Mouse (Mus musculus): Measurements from ENCODE around the gene Cbr2.
"Not testable (repeated sequence)": the region's sequence is repeated elsewhere in the genome, so short reads cannot be mapped to it uniquely, and the experiment has no call there.

Cbr2 gene

DNA sequence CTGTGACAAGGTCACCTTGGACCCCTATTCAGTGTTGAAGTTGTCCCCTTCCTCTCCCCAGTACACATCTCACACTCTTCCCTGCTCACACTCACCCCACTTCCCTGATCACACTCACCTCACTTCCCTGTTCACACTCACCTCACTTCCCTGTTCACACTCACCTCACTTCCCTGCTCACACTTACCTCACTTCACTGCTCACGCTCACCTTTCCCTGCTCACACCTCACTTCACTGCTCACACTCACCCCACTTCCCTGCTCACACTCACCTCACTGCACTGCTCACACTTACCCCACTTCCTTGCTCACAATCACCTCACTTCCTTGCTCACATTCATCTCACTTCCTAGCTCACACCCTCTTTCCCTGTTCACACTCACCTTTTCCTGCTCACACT, 519 bp downstream of the Cbr2 start:
- DNase-seq (ENCODE audit: low spot score) = no peak

- no peak for DNase-seq (ENCODE audit: low spot score)
These were observed 1.5 kb downstream of the Cbr2 start for GRCm38 (mm10) chr11:120730331-120730870.

GRCm38 (mm10) chr11:120729432-120730050, 2.4 kb downstream of the Cbr2 start:
- not testable (repeated sequence) for DNase-seq (ENCODE audit: low spot score)

DNA sequence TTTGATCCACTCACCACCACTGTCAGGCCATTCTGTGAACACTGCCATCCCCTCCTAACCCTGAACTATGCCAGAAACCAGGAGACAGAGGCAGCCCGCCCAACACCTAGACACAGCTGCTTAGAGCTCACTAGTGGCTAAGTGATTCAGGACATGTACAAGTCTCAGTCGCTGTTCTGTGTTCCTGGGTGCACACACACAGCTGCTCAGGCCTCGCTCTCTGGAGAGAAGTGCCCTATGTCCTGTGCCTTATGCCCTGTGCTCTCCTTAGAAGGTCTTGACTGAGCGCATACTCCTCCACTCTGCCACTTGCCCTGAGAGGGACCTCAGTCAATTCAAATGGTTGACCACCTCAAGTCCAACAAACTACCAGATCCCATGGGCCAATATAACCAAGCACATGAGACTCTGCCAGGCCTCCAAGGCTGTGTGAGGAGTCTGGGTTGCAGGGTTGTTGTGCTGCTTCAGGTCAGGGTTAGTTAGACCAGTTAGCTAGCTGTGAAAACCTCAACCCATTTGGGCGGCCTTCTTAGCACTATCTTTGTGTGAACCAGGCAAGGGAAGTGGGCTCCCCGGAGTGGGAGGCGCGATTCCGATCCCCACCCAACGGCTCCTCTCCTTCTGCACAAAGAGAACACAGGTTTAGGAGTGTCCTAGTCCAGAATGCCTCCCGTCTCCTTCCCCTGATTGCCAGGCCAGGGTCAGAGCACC, 3.2 kb downstream of the Cbr2 start:
- DNase-seq (ENCODE audit: low spot score) = no peak

DNA sequence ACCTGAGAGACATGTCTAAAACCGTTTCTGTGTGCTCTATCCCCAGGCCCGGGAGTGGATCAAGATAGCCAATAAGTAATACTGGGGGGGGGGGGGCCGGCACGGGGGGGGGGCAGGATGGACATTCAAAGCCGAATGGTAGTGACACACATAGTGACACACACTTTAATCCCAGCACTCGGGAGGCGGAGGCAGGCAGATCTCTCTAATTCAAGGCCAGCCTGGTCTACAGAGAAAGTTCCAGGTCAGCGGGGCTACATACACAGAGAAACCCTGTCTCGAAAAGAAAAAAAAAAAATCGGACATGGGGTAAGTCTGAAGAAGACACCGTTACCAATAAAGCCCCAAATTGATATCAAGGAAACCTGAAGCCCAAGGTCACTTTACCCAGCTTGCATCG, 4.3 kb downstream of the Cbr2 start:
- no peak for DNase-seq (ENCODE audit: low spot score)

- DNase-seq (ENCODE audit: low spot score) = no peak
These were observed 4.8 kb downstream of the Cbr2 start, which contains the start of gene Dcxr for GRCm38 (mm10) chr11:120727169-120727527. TSS of gene Dcxr (minus strand) at chr11:120727281.

- no peak for DNase-seq (ENCODE audit: low spot score)
These were observed 5.4 kb downstream of the Cbr2 start for GRCm38 (mm10) chr11:120726243-120727168.

- DNase-seq (ENCODE audit: low spot score) = no peak
These were observed 8.4 kb downstream of the Cbr2 start for GRCm38 (mm10) chr11:120723509-120723908.

DNA sequence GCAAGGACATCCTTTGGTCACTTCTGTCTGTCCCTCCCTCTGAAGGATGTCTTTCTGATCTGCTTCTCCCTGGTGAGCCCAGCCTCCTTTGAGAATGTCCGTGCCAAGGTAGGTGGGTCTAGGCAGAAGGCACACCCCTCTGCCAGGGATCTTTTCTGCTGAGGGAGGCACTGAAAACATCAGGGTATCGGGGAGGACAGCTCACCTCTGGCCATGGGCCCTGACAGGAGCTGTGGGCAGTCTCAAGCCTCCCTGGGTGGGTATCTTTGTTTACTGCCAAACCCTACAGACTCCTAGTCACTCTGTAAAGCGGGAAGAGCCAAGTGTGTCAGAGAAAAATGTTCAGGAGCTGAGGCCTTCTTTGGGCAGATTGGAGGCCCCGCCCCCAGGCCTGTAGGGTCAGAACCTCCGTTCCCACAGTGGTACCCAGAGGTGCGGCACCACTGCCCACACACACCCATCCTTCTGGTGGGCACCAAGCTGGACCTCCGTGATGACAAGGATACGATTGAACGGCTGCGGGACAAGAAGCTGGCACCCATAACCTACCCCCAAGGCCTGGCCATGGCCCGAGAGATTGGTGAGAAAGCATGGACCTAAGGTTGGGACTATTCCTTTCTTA, 9.0 kb downstream of the Cbr2 start:
- no peak for DNase-seq (ENCODE audit: low spot score)

- no peak for DNase-seq (ENCODE audit: low spot score)
These were observed 9.8 kb downstream of the Cbr2 start for GRCm38 (mm10) chr11:120722067-120722630.

DNA sequence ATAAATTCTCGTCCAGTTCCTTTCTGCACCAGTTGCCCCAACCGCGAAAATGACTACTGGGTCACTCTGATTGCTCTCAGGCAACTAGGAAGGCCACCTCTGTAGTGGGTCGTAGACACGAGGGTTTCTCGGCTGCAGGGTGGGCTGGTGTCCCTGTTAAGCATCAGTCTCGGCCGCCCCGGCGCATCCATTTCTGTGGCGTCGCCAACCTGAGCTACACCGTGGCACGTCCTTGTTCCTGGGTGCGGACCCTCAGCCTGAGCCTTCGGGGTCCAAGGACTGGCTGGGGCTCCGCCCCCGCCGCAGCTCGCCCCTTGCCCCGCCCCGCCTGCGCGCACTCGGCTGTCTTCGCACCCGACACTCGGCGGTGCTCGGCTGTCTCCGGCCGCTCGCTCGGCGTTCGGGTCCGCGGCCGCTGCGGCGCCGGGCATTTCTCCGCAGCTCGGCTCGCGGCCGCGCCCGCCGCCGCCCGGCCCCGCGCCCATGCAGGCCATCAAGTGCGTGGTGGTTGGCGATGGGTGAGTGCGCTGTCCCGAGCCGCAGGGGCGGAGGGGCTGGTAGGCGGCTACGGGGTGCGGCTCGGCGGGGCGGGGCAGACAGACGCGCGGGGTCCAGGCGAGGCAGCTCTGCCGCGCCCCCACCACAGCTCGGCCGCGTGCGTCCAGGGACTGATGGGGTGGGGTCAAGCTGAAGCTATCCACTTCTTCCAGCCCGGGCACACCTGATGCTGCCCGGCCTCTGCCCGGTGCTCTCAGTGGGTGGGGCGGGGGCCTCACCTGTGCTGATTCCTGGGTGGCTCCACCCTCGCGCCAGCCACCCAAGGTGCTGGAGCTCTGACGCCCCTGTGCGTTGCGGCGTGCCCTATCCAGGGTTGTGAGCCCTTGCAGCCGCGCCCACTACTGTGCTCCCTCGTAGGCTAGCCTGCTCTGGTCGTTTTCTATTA, 10.5 kb downstream of the Cbr2 start, which contains the start of gene Rac3:
Gene Rac3 (plus strand): TSS at position 347 of the 943 bp plus-strand sequence.
- no peak for DNase-seq (ENCODE audit: low spot score)

- peak; percentile 77 for DNase-seq (ENCODE audit: low spot score)
These were observed 11.5 kb downstream of the Cbr2 start for GRCm38 (mm10) chr11:120720450-120720849.

DNA sequence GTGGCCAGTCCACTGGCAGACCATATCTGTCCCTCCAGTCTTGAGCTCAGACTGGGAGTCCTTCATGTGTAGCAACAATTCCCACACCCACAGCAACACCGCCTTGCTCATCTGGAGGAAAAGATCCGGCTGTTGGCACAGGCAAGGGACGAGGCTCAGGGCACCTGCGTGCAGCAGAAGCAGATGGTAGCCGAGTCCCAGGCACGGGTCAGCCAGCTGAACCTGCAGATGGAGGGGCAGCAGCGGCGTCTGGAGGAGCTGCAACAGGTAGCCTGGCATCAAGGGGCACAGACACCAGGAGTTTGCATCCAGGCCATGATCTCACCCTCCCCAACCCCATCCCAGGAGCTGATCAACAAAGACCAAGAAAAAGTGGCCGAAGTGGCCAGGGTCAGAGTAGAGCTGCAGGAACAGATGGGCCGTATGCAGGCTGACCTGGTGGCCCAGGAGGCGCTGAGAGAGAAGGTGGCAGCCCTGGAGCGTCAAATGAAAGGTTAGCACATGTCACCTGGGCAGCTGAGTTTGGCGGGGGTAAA, 12.0 kb downstream of the Cbr2 start:
- no peak for DNase-seq (ENCODE audit: low spot score)

DNA sequence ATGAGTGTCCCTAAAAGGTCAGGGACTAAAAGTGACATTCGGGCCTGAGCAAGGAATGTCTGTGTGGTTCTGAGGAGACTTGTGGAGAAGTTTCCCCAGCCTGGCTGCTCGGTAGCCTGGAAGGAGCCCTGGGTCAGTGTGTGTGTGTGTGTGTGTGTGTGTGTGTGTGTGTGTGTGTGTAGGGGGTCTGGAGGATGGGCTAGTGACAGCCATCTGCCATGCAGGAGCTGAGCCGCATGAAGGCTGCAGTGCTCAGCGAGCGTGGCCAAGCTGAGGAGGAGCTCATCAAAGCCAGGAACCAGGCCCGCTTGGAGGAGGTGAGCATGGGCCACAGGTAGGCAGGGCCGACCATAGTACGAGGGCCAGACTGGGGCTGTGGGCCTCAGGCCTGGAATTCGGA, 12.7 kb downstream of the Cbr2 start:
- DNase-seq (ENCODE audit: low spot score) = no peak

GRCm38 (mm10) chr11:120715131-120715530, 16.8 kb downstream of the Cbr2 start:
- no peak for DNase-seq (ENCODE audit: low spot score)

GRCm38 (mm10) chr11:120714546-120714945, 17.4 kb downstream of the Cbr2 start:
- no peak for DNase-seq (ENCODE audit: low spot score)

DNA sequence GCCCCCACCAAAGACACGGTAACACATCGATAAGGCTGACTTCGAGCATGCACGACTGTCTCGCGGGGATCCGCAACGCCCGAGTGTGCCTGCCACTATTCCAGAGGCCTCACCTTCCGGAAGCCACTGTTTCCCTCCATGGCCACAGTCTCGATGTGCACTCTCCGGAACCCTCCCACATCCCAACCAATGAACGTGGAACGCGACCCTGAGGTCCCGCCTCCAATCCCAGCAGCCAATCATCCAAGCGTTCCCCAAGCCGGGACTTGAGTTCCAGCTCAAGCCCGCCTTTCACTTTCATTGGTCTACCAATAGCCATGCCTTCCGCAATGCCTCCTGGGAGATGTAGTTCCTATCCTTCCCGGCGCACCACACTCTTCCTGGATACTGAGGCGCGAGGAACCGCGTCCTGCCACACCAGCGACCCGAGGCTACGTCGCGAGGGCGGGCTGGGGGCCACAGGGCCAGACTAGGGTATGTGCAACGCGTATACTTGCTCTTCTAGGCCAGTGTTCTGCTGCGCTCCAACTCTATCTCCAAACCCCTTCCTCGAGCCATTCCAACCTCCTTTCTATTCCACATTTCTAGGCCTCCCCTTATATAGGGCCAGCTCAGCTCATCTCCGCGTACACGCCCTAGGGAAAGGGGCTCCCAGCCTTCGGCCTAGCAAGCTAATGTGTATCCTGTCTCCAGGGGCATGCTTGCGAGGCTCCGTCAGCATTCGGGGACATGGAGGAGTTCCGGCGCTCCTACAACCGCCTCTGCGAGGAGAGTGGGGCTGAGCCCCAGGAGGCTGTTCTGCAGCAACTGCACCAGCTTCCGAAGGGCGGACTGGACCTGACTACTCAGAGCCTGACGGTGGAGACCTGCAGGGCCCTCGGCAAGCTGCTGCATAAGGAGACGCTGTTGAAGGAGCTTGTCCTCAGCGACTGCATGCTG, 18.1 kb downstream of the Cbr2 start, which contains the start of the genes Cenpx and Lrrc45:
Gene Cenpx (minus strand): TSS at position 159 of the 939 bp plus-strand sequence.
Gene Lrrc45 (plus strand): TSS at position 346 of the 939 bp plus-strand sequence.
- DNase-seq (ENCODE audit: low spot score) = peak; percentile 89

DNA sequence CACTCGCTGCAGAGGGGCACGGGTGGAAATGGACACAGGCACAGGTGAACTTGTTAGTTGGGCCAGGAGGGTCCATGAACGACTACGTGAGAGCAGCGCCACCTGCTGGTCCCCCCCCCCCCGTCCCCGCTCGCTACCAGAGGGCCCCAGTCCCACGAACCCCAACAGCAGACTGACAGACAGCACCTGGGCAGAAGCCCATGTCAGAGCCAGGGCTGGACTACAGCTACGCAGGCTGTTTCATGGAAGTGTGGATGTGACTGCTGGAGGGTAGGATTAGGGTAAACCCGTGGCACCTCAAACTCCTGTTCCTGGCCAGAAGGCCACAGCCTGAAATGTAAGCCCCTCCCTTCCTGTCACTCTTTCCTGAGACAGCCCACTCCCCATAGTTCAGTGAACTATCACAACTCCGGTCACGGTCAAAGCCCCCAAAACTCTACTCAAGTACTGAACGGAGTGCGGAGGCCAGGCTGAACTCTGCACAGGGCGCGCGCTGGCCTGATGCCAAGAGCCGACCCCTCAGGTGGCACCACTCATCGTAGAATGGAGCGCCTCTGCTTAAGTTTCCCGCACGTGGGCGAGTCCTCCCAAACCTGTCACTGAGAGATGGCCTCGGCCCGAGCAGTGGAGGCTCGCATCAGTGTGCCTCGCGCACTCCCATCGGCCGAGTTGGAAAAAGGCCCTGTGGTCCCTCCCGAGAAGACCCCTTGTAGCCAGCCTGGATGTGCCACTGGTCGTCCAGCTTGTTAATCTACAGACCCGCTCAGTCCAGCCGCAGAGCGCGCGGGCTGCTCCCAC, 18.9 kb downstream of the Cbr2 start:
- DNase-seq (ENCODE audit: low spot score) = no peak
